In the genomic region with DNA sequence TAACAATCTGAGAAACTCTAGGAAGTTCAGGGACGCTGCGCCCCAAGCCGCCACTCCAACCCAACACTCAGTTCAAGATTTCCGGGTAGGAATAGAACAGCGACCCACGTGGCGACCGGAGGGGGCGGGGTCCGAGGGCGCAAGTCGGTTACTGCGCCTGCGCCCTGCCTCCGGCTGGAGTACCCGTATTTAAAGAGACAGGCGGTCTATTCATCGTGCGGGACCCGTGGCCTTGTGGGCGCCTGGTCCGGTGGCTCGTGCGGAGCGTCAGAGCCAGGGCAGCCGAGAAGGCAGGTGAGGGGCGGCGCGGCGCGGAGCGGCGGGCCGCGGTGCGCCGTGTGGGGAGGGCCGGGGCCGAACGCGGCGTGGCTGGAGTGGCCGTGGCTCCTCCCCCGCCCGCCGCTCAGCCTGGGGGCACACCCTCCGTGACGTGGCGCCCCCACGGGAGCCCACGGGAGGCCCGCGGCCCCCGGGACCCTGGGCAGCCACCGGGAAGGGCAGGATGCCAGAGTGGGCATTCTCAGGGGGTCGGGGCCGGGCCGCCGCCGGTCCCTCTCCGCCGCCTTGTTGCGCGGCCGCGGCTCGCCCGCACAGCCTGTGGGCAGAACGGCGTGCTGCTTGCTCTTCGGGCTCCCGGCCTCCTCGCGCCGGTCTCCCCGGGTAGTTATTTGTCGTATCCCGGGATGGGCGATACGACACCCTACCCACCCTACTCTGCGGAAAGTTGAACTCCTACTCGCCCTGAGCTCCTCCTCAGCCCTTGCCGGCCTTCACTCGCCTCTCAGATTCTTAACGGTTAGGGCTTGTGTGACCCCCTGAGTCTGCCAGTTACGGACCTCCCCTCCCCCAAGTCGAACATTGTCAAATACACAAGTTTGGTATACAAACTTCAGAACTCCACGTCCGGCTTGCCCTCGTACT, we compare ENCODE assay signal across 8 mouse cellular contexts. TPM values are rescaled to one million over a fixed set of nuclear protein-coding genes. Genes with fewer than 3 reads are reported as not detected.
DNase-seq lines count a peak whose midpoint lies in the region; ATAC-seq and TF ChIP-seq lines count a peak whose summit lies in the region.

Gene Lig3, plus strand, starts transcription at position 126 of the 921 bp plus-strand sequence.

- peak; percentile 93 for ATAC-seq in activated CD4-positive, CD25-positive, alpha-beta regulatory T cell, adult 4 months

- no peaks in the 10 kb centered on the region for H3K27me3 ChIP-seq in megakaryocyte, embryonic 14.5 days (replicated peaks)

- DNase-seq in gastrocnemius, adult 8-10 months (ENCODE audit: low spot score in 2 of 2) = peak; percentile 89 to 91
- DNase-seq in hindlimb bud, embryonic 11.5 days (ENCODE audit: extremely low spot score, low read depth, low spot score) = peak; percentile 66
- DNase-seq in left cerebral cortex, adult 8-10 months (ENCODE audit: low spot score in 2 of 2) = peak; percentile 87 to 91
- peak; percentile 96 for DNase-seq in right cerebral cortex, postnatal 10 days (ENCODE audit: low spot score in 2 of 2)
- DNase-seq in urinary bladder, postnatal 25 days (ENCODE audit: low spot score) = peak; percentile 94

- H3K36me3 ChIP-seq in megakaryocyte, embryonic 14.5 days (replicated peaks; ENCODE audit: low read length) = peaks cover 48% of the 10 kb centered on the region

- no peak for TF ChIP-seq CTCF in cortical plate, adult 2 months (IDR thresholded peaks at IDR 0.05; ENCODE audit: extremely low read depth, insufficient read depth, low read length)

- TF ChIP-seq POLR2A in cortical plate, adult 2 months (IDR thresholded peaks at IDR 0.05; ENCODE audit: extremely low read depth, insufficient read depth, low read length) = peak; percentile 58; the same call in 1 of the 2 replicates

- no peaks in the 10 kb centered on the region for H3K9me3 ChIP-seq in megakaryocyte, embryonic 14.5 days

- peak within 1 kb of the TSS; percentile 61 for H3K4me3 ChIP-seq in cortical plate, adult 2 months (ENCODE audit: insufficient read depth, low read length)
- peak within 1 kb of the TSS; percentile 93 for H3K4me3 ChIP-seq in megakaryocyte, embryonic 14.5 days (replicated peaks)

- peaks cover 2% of the 10 kb centered on the region; the same call in 1 of the 2 replicates for H3K4me1 ChIP-seq in cortical plate, adult 2 months (ENCODE audit: control insufficient read depth, insufficient read depth, low read length)
- peaks cover 51% of the 10 kb centered on the region for H3K4me1 ChIP-seq in megakaryocyte, embryonic 14.5 days

- H3K27ac ChIP-seq in cortical plate, adult 2 months (ENCODE audit: insufficient read depth, low read length) = peak within 1 kb of the TSS; percentile 96

RNA-seq across cellular contexts. Expression of gene Lig3, which starts in this region (rescaled TPM):
- 10 to 100 TPM; 15.5 to 18.6 TPM for polyA plus RNA-seq in activated CD4-positive, CD25-positive, alpha-beta regulatory T cell, adult 4 months (2017; shearing (Covaris generic))
- polyA plus RNA-seq in cortical plate, adult 2 months (2012; rRNA removed) = 24.9 and 25.2 TPM in 2 replicates
- total RNA-seq in gastrocnemius, adult 8-10 months (2022) = 10 to 100 TPM; 19.6 to 25.6 (median 21.3) TPM
- total RNA-seq in left cerebral cortex, adult 8-10 months (2022) = 10 to 100 TPM; 18.0 to 21.9 (median 20.9) TPM
- 29.8 and 53.0 TPM in 2 replicates for polyA plus RNA-seq in megakaryocyte, embryonic 14.5 days (2012; ENCODE audit: insufficient read depth, low replicate concordance)

Comparison
In these comparisons a context has a peak if more than half of its experiments do, and no peak if none do; other contexts are left out.
1. Peak in every context shown above with its lines: DNase-seq, ATAC-seq, H3K4me3 ChIP-seq and H3K27ac ChIP-seq.